In the genomic region with DNA sequence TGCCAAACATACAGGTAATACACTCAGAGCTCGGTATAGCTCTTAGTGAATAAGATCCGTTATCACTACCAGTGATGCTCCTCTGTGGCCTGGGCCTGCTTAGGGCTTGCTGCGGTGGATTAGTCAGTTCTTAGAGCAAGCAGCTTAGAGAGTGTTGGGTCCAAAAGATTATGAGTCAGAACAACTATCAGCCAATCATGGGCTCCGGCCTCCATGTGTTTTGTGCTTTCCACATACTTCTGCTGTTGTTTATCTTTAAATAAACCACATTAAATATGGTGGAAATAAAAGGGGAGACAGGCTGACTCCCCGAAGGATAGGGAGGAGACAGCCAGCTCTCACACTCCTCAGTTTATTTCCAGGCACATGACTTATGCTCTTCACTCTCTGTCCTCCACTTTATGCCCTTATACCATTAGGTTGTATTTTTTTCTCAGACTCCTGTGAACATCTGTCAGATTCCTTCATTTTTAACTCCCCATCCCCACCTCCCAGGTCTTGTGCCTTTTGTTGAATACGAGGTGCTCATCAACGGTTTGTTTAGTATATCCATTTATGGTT, we compare ENCODE assay signal across 12 mouse cellular contexts.
"Had no signal": no experiment of that assay in that cellular context is flagged by ENCODE, and none has a peak within 500 bp of the region (broad histone marks: within the 10 kb centered on the region; RNA-seq: fewer than 3 reads in every experiment).

No protein-coding gene starts in this region.

- ATAC-seq: liver, postnatal 0 days; lung, postnatal 0 days; midbrain, embryonic 13.5 days; midbrain, embryonic 15.5 days had no signal

- DNase-seq: liver, postnatal 0 days; lung, adult 2 months; lung, postnatal 14 days; lung, postnatal 36 days; retina, postnatal 1 day; right cerebral cortex, postnatal 14 days; thymus, adult 2 months; thymus, postnatal 25 days; thymus, postnatal 4 days had no signal
